ENCODE assay signal across 7 mouse cellular contexts in the genomic region with DNA sequence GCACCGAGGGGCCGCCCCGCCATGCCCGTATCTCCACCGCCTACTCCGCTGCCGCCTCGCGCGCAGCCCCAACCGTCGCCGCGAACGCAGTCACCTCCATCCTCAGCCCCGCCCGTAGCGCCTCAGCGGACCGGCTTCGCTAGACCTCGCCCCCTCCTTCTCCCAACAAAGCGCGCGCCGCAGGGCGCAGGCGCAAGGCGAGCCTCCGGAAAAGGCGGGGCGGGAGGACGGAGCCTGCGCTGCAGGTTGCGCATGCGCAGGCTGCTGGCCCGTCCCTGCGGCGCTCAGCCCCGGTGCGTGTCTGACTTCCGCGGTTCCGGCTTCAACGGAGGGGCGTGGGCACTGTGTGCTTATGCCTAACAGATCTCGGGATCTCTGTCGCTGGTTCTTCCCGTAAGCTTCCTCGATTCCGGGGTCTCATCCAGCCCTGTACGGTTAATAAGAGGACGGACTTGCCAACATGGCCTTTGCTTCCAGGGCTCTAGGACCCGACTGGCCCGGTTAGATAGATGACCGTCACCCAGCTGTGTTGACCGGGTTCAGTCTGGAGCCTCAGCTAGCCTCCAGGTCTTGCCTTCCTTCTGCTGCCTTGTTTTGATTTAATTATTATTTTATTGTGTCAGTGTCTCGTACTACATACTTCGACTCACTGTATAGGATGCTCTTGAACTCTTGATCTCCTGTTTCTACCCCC. TPM values are rescaled to one million over a fixed set of nuclear protein-coding genes. Genes with fewer than 3 reads are reported as not detected.
A peak's percentile ranks its signal among the peaks of the same experiment; 100 is the strongest.
DNase-seq lines count a peak whose midpoint lies in the region; ATAC-seq lines count a peak whose summit lies in the region.

A gene (minus strand): TSS at position 201 of the 694 bp plus-strand sequence.

- H3K9ac ChIP-seq in intestine, embryonic 16.5 days (ENCODE audit: low read depth, low read length) = peak within 1 kb of the TSS; percentile 94
- H3K9ac ChIP-seq in midbrain, embryonic 11.5 days (ENCODE audit: low read length) = peak within 1 kb of the TSS; percentile 88

- H3K36me3 ChIP-seq in intestine, embryonic 16.5 days (ENCODE audit: control insufficient read depth, insufficient read depth, low read length) = 0 out of 2 replicates have a peak, but pooled peaks cover 3% of the 10 kb centered on the region
- no peaks in the 10 kb centered on the region for H3K36me3 ChIP-seq in midbrain, embryonic 11.5 days (ENCODE audit: control insufficient read depth, insufficient read depth, low read length)

- peak; percentile 97 for ATAC-seq in intestine, embryonic 16.5 days
- peak; percentile 95 for ATAC-seq in midbrain, embryonic 11.5 days (ENCODE audit: low FRiP score)

- peaks cover 2% of the 10 kb centered on the region; the same call in 1 of the 2 replicates for H3K4me1 ChIP-seq in intestine, embryonic 16.5 days (ENCODE audit: control insufficient read depth, insufficient read depth, low read length)
- peaks cover 5% of the 10 kb centered on the region; the same call in 1 of the 2 replicates for H3K4me1 ChIP-seq in midbrain, embryonic 11.5 days (ENCODE audit: control insufficient read depth, insufficient read depth, low read length)

- peak; percentile 90 for DNase-seq in adrenal gland, adult 8-10 months
- peak; percentile 93 for DNase-seq in embryo, embryonic 9.5 days (ENCODE audit: extremely low spot score)
- peak; percentile 87 to 94 for DNase-seq in gastrocnemius, postnatal 4 days (ENCODE audit: low spot score in 2 of 2)
- DNase-seq in left cerebral cortex, postnatal 36 days (ENCODE audit: low spot score in 2 of 2) = peak; percentile 90 to 95
- DNase-seq in midbrain, embryonic 11.5 days (ENCODE audit: low spot score, missing footprints) = peak; percentile 99
- DNase-seq in skeletal muscle tissue, adult 2 months (ENCODE audit: low read depth, low spot score) = peak; percentile 97

- no peaks in the 10 kb centered on the region for H3K9me3 ChIP-seq in intestine, embryonic 16.5 days (ENCODE audit: control insufficient read depth, low read length)
- H3K9me3 ChIP-seq in midbrain, embryonic 11.5 days (ENCODE audit: control insufficient read depth, low read length) = no peaks in the 10 kb centered on the region

- peak within 1 kb of the TSS; percentile 97 for H3K4me3 ChIP-seq in intestine, embryonic 16.5 days (ENCODE audit: low read length)
- peak within 1 kb of the TSS; percentile 93 for H3K4me3 ChIP-seq in midbrain, embryonic 11.5 days (ENCODE audit: low read depth, low read length)

- intact Hi-C loops in left cerebral cortex, postnatal 36 days (cut with DNase I) = no loop called here

- H3K27me3 ChIP-seq in intestine, embryonic 16.5 days (replicated peaks; ENCODE audit: control insufficient read depth, insufficient read depth, low read length) = no peaks in the 10 kb centered on the region
- H3K27me3 ChIP-seq in midbrain, embryonic 11.5 days (ENCODE audit: control insufficient read depth, insufficient read depth, low read length) = no peaks in the 10 kb centered on the region

- H3K4me2 ChIP-seq in intestine, embryonic 16.5 days (ENCODE audit: low read depth, low read length) = peak within 1 kb of the TSS; percentile 89
- H3K4me2 ChIP-seq in midbrain, embryonic 11.5 days = peak within 1 kb of the TSS; percentile 97

- peak within 1 kb of the TSS; percentile 80 for H3K27ac ChIP-seq in intestine, embryonic 16.5 days (ENCODE audit: low read length)
- peak within 1 kb of the TSS; percentile 75 for H3K27ac ChIP-seq in midbrain, embryonic 11.5 days (ENCODE audit: low read depth, low read length)

- under 1% methylated on average over 59 of the region's 59 CpGs for WGBS in intestine, embryonic 16.5 days
- WGBS in midbrain, embryonic 11.5 days = under 1% methylated on average over 59 of the region's 59 CpGs

RNA-seq across cellular contexts. Expression of the gene that starts here (rescaled TPM):
- 10 to 100 TPM; 22.4 to 23.6 (median 22.7) TPM for total RNA-seq in adrenal gland, adult 8-10 months (2022)
- 1 to 10 TPM; 7.4 to 8.4 TPM for total RNA-seq in gastrocnemius, postnatal 4 days (2021)
- 22.1 and 24.3 TPM in 2 replicates for polyA plus RNA-seq in intestine, embryonic 16.5 days (2015; fragmentation: Nextera tagmentation; extraction: Ambion mirVana)
- total RNA-seq in left cerebral cortex, postnatal 36 days (2021) = 10 to 100 TPM; 31.5 to 34.8 TPM
- 42.4 and 46.3 TPM in 2 replicates for polyA plus RNA-seq in midbrain, embryonic 11.5 days (2014; fragmentation: Nextera tagmentation; extraction: Ambion mirVana)

Comparison
In these comparisons a context has a peak if more than half of its experiments do, and no peak if none do; other contexts are left out.
1. Peak in every context shown above with its lines: DNase-seq, ATAC-seq, H3K4me3 ChIP-seq and H3K27ac ChIP-seq.